Mouse (Mus musculus) spleen, embryonic (tissue): Measurements from ENCODE around the gene Srf.

Experiments
- CTCF ChIA-PET: fragments of 350-600 bp; sonication (Branson Sonifier 250); formaldehyde crosslinking; loops from one replicate; lab custom pipeline; 2022; lab: Charles Lee

Srf gene

GRCm38 (mm10) chr17:46519971-46520370 lies 36.0 kb downstream of the Srf start:
- CTCF ChIA-PET, result interaction anchor here (0.6 kb wide), 1 partner anchor 339 kb away, joined by 3 read pairs; no protein-coding TSS in a partner anchor

GRCm38 (mm10) chr17:46513329-46513728 lies 42.6 kb downstream of the Srf start:
- CTCF ChIA-PET, result interaction anchor here (0.6 kb wide), 1 partner anchor 146 kb away, joined by 12 read pairs; no protein-coding TSS in a partner anchor

GRCm38 (mm10) chr17:46511059-46511710 lies 44.8 kb downstream of the Srf start:
- CTCF ChIA-PET, result interaction anchor here (0.7 kb wide), 1 partner anchor 477 kb away, joined by 4 read pairs; no protein-coding TSS in a partner anchor

- CTCF ChIA-PET, result no interaction called here
These were observed 50.4 kb downstream of the Srf start for GRCm38 (mm10) chr17:46505617-46506016.

- CTCF ChIA-PET, result no interaction called here
These were observed 51.9 kb downstream of the Srf start for GRCm38 (mm10) chr17:46503847-46504638.

GRCm38 (mm10) chr17:46502775-46503174 lies 53.2 kb downstream of the Srf start:
- CTCF ChIA-PET, result no interaction called here
